Comparison of ENCODE assay signal across 43 mouse cellular contexts in the genomic region with DNA sequence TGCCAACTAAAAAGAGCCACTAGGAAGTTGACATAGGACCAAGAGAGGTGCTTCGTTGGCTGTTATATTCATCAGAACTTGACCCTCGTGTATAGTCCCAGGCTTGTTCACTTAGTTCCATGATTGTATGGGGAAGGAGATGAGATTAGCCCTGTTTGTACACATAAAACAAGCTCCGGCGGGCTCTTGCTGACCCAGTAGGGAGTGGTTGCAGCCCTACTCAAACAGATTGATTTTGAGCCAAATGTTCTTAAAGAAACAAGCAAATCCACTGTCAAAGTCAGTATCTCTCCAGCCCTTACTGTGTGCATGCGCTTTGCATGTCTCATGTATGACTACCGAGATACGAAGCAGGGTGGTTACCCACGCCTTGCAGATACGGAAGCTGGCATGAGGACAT. TPM values are rescaled to one million over a fixed set of nuclear protein-coding genes. Genes with fewer than 3 reads are reported as not detected.
"Had no signal": no experiment of that assay in that cellular context is flagged by ENCODE, and none has a peak within 500 bp of the region (broad histone marks: within the 10 kb centered on the region; RNA-seq: fewer than 3 reads in every experiment).

No protein-coding gene starts in this region.

- H3K27me3 ChIP-seq: hindbrain, embryonic 12.5 days; hindbrain, embryonic 13.5 days; hindbrain, embryonic 15.5 days; intestine, embryonic 15.5 days; kidney, embryonic 15.5 days had no signal

- H3K9me3 ChIP-seq: heart, embryonic 10.5 days; heart, embryonic 12.5 days; heart, embryonic 13.5 days; heart, embryonic 15.5 days; hindbrain, embryonic 10.5 days; hindbrain, embryonic 12.5 days; hindbrain, embryonic 13.5 days; hindbrain, embryonic 15.5 days; intestine, embryonic 15.5 days; kidney, embryonic 15.5 days had no signal

- H3K36me3 ChIP-seq: heart, embryonic 10.5 days; heart, embryonic 12.5 days; heart, embryonic 13.5 days; heart, embryonic 15.5 days; hindbrain, embryonic 10.5 days; hindbrain, embryonic 12.5 days; hindbrain, embryonic 13.5 days; hindbrain, embryonic 15.5 days; intestine, embryonic 15.5 days; kidney, embryonic 15.5 days had no signal

- H3K9ac ChIP-seq: heart, embryonic 12.5 days; heart, embryonic 13.5 days; heart, embryonic 15.5 days; hindbrain, embryonic 12.5 days; hindbrain, embryonic 13.5 days; hindbrain, embryonic 14.5 days; hindbrain, embryonic 15.5 days; intestine, embryonic 15.5 days; kidney, embryonic 15.5 days had no signal

- H3K4me3 ChIP-seq: heart, adult 2 months; heart, embryonic 10.5 days; heart, embryonic 12.5 days; heart, embryonic 13.5 days; heart, embryonic 15.5 days; hindbrain, embryonic 10.5 days; hindbrain, embryonic 12.5 days; hindbrain, embryonic 13.5 days; hindbrain, embryonic 15.5 days; intestine, embryonic 15.5 days; kidney, embryonic 15.5 days; layer of hippocampus, adult 2 months had no signal

- H3K4me1 ChIP-seq: hindbrain, embryonic 12.5 days; hindbrain, embryonic 15.5 days; intestine, embryonic 15.5 days; kidney, embryonic 15.5 days had no signal

- ATAC-seq: hindbrain, embryonic 16.5 days; hindbrain, postnatal 0 days; inflammation-experienced regulatory T-cells, adult 6 months; intestine, embryonic 15.5 days; intestine, embryonic 16.5 days; intestine, postnatal 0 days had no signal

- DNase-seq: heart, adult 2 months; heart, postnatal 10 days; heart, postnatal 14 days; heart, postnatal 36 days; heart, postnatal 4 days; kidney, adult 11 months; kidney, adult 18-20 months; kidney, adult 2 months; kidney, adult 8-10 months; kidney, adult 9 months; kidney, postnatal 10 days; kidney, postnatal 14 days; kidney, postnatal 25 days; kidney, postnatal 36 days; kidney, postnatal 4 days; layer of hippocampus, adult 9-11 months; layer of hippocampus, postnatal 36 days had no signal

- H3K27ac ChIP-seq: heart, adult 2 months; heart, embryonic 10.5 days; heart, embryonic 13.5 days; heart, embryonic 15.5 days; hindbrain, embryonic 10.5 days; hindbrain, embryonic 12.5 days; hindbrain, embryonic 13.5 days; hindbrain, embryonic 14.5 days; hindbrain, embryonic 15.5 days; hindbrain, postnatal 0 days; intestine, embryonic 15.5 days; kidney, embryonic 15.5 days; kidney, postnatal 0 days; layer of hippocampus, adult 2 months had no signal

- H3K4me2 ChIP-seq: heart, embryonic 11.5 days; heart, embryonic 12.5 days; heart, embryonic 13.5 days; heart, embryonic 15.5 days; hindbrain, embryonic 12.5 days; hindbrain, embryonic 13.5 days; hindbrain, embryonic 14.5 days; hindbrain, embryonic 15.5 days; intestine, embryonic 15.5 days; kidney, embryonic 15.5 days had no signal

RNA-seq across cellular contexts. Expression of a gene that starts 7.5 kb away (rescaled TPM):
- total RNA-seq: hematopoietic stem cell, adult 5-6 weeks; hindbrain, postnatal 0 days; layer of hippocampus, adult 18-20 months; layer of hippocampus, adult 2 months; layer of hippocampus, adult 8-10 months; layer of hippocampus, postnatal 10 days; layer of hippocampus, postnatal 14 days; layer of hippocampus, postnatal 25 days; layer of hippocampus, postnatal 36 days had no signal
- polyA plus RNA-seq: heart, embryonic 12.5 days; heart, embryonic 13.5 days; hindbrain, embryonic 13.5 days; hindbrain, embryonic 14.5 days; hindbrain, embryonic 15.5 days; hindbrain, postnatal 0 days; large intestine, adult 2 months had no signal

RNA-seq across cellular contexts. Expression of a gene that starts 43.6 kb away (rescaled TPM):
- total RNA-seq: hematopoietic stem cell, adult 5-6 weeks had no signal
